Mouse (Mus musculus) R1 (cell line): Measurements from ENCODE around the gene Pacrg.

Experiments used
- DNase-seq: peaks from one replicate; pipeline ENCODE4 v3.0.0-alpha.2; 2018; ENCODE audit warnings: low read depth, low spot score

The Pacrg gene

DNA sequence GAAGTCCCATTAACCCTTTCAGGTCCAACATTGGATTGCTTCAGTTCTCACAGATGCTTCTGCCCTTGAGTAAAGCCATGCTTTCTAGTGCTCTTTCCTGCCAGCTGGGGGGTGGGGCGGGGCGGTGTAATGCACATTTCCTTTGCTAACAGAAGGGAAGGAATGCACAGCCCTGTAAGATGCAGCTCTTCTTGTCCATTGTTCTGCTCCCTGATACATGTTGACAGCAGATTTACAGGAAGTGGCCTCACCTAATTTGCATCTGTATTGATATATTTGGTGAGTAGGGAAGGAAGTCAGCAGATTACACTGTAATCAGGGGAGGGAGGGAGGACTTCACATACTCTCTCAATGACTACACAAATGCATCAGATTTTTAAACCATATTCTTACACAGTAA is 100.0 kb downstream of the Pacrg start:
- peak; percentile 88 for DNase-seq

- DNase-seq: no peak
Observed at GRCm38 (mm10) chr17:10737966-10738365, 102.1 kb downstream of the Pacrg start.

DNA sequence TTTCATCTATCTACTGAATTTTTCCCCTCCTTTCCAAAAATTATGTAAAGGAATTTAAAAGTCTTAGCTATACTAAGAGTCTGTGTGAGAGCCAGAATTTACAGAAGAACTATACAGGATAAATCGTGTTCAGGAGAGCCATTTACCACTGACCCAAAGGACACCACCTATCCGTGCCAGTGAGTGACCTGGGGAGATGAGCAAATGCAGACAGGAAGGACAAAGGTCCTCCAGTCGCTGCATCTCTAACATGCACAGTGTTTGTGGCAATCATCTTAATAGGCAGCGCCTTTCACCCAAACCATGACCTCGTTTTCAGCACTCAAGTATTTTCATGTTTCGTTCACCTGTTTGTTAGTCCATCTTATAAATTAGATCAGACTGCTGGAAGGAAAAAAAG is 105.4 kb downstream of the Pacrg start:
- DNase-seq: no peak

DNA sequence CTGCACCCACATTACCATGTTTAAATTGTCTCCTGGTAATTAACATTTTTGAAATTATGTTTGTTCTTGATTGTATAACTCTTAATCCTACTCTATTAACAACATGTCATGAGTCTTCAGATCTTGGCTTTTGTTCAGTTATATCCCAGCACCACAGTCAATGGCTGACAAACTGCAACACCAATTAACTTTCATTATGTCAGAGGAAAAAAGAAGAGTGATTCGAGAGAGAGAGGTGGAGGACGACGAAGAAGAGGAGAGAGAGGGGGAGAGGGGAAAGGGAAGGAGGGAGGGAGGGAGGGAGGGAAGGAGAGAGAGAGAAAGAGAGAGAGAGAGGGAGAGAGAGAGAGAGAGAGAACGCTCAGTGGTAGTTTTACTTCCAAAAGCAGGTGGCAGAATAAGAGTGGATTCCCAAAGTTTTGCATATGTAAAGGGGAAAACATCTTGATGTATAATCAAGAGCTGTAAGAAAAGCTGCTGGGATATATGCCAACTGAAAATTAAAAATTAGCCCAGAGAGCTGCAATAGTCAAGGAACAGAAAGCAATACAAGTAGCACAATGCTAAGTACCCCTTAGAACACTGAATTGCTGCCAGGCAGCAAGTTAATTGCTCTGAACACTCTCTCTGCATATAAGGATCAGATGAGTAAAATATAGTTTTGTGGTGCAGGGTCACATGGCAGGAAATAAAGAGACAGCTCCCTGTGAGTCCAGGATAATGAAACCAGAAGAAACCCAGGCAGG is 107.6 kb downstream of the Pacrg start:
- no peak for DNase-seq

- DNase-seq: no peak
Observed at GRCm38 (mm10) chr17:10724853-10725252, 115.3 kb downstream of the Pacrg start.

GRCm38 (mm10) chr17:10721562-10721961 is 118.5 kb downstream of the Pacrg start:
- no peak for DNase-seq

GRCm38 (mm10) chr17:10717148-10717547 is 123.0 kb downstream of the Pacrg start:
- no peak for DNase-seq

- no peak for DNase-seq
Observed at GRCm38 (mm10) chr17:10702781-10703180, 137.3 kb downstream of the Pacrg start.

DNA sequence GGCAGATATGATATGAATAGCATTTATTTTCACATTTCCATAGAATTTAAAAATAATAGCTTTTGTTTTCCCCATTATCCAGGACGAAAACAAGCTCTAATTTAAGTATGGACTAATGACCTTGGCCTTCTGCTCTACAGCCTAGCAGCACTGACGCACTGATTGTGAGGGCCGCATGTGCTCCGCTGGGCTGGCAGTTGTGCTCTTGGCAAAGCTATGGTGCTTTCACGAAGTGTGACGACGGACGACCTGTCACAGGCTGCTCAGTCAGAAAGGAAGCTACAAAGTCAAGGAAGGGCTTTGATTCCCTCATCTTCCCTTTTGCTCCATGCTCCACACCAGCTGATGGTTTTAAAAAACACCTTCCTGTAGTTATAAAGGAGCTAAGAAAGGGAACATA is 142.1 kb downstream of the Pacrg start:
- DNase-seq: no peak

- no peak for DNase-seq
Observed at GRCm38 (mm10) chr17:10695421-10695820, 144.7 kb downstream of the Pacrg start.

DNA sequence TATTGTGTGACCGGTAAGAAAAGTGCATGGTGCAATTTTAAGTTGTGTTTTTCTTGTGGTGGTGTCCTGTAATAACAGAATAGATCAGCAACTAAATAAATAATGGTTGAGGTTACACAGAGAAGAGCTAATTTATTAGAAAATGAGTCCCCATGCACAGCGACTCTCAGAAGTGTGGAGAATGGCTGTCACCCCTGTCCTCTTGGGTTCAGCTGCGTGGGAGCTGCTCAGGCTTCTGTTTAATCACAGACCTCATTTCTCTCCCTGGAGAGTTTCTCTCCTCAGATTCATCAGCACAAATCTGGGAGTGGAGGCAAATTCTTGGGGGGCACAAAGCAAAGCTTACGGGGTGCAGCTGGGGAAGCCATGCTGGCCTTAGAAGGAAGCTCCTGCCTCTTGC is 163.0 kb downstream of the Pacrg start:
- DNase-seq: no peak

DNA sequence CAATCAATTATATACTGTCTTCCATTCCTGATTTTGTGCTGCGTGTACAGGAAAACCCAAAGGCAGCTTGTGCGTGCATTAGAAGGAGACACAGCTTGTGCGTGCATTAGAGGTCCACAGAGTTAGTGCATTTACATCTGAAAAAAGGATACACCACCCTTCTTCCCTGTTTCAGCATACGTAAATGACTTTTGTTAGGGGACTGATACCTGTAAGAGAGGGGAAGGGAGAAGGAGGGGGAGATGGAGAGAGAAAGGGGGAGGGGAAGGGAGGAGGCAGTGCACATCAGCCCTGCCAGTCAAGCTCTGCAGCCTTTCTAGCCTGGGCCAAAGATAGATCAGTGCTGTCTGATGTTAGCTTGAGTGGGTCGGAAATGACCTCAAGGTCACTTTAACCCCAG is 164.6 kb downstream of the Pacrg start:
- peak; percentile 52 for DNase-seq

DNA sequence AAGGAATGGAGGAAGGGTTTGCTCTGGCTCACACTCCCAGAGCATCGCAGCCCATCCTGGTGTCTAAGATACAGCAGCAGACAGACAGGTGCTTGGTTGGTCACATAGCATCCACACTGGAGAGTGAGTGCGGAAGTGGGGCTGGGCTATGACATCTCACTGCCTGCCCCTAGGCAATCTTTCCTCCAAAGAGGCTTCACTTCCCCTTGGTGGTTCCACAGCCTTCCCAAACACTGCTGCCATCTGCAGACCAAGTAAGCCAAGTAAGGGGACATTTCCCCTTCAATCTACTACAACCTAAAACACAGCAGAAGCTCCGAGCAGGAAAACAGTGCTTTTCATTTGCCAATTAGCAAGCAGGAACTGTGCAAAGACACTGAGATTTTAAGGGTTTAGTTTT is 165.1 kb downstream of the Pacrg start:
- peak; percentile 54 for DNase-seq

GRCm38 (mm10) chr17:10661294-10661693 is 178.8 kb downstream of the Pacrg start:
- DNase-seq: no peak

GRCm38 (mm10) chr17:10643604-10644003 is 196.5 kb downstream of the Pacrg start:
- DNase-seq: no peak

- no peak for DNase-seq
Observed at GRCm38 (mm10) chr17:10639816-10640215, 200.3 kb downstream of the Pacrg start.

GRCm38 (mm10) chr17:10635955-10636470 is 204.1 kb downstream of the Pacrg start:
- DNase-seq: peak; percentile 18

GRCm38 (mm10) chr17:10635470-10635869 is 204.6 kb downstream of the Pacrg start:
- no peak for DNase-seq

DNA sequence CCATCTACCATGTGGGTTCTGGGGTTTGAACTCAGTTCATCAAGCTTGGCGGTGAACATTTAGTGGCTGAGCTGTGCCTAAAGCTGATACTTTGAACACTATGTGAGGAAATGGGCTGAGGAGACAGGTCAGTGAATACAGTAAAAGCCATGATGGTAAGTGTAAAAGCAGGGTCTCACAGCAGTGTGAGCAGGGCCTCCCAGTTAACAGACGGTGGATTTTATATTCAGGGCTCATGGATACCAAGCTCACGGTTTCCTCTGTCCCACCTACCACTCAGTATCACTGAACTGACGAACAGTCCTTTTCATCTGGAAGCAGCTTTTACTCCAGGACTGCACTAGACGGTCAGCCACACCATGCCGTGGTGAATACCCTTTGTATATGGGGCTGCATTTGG is 205.1 kb downstream of the Pacrg start:
- DNase-seq: no peak

GRCm38 (mm10) chr17:10633769-10634168 is 206.3 kb downstream of the Pacrg start:
- DNase-seq: no peak

DNA sequence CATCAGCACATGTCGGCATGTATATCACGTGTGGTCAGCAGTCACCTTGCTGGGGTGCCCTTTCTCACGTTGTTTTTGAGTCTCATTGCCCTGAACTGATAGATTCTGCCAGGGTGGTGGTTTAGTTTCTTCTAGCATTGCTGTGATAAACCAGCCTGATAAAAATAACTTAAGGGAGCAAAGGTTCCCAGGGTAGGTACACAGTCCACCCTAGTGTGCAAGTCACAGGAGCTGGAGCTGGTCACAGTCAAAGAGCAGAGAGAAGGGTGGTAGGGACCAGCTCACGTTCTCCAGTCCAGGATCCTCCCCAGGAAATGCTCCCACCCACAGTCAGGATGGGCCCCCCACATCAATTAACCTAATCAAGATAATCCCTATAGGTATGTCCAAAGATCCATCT is 211.9 kb downstream of the Pacrg start:
- no peak for DNase-seq

- DNase-seq: no peak
Observed at GRCm38 (mm10) chr17:10627476-10627875, 212.6 kb downstream of the Pacrg start.

GRCm38 (mm10) chr17:10626299-10627095 is 213.6 kb downstream of the Pacrg start:
- DNase-seq: peak; percentile 65
